Mouse (Mus musculus) myocyte (in vitro differentiated cells): ENCODE data around the gene Slc38a3.

Source experiments
- CEBPB ChIP-seq: IDR thresholded peaks from 2 replicates; pipeline ENCODE4 v1.6.1; 2011; ENCODE audit warnings: mild to moderate bottlenecking, moderate library complexity; ENCODE audit not compliant: poor library complexity, insufficient read depth, severe bottlenecking
- E2F4 ChIP-seq: IDR thresholded peaks from one replicate; pipeline ENCODE4 v1.6.1; 2011; ENCODE audit warnings: mild to moderate bottlenecking, control low read depth, moderate library complexity; ENCODE audit not compliant: insufficient read depth
- MAX ChIP-seq: IDR thresholded peaks from one replicate; pipeline ENCODE4 v1.6.1; 2011; ENCODE audit warnings: low read depth, mild to moderate bottlenecking, control low read depth
- MYOD1 ChIP-seq, 3 experiments: IDR thresholded peaks; one replicate each; pipeline ENCODE4 v1.6.1; 2011; ENCODE audit warnings: control low read depth in 2 of 3, low read depth in 2 of 3, mild to moderate bottlenecking in 2 of 3, moderate library complexity in 1 of 3; ENCODE audit not compliant: insufficient read length in 2 of 3, control insufficient read depth in 1 of 3
- MYOG ChIP-seq, 3 experiments: IDR thresholded peaks; one replicate each; pipeline ENCODE4 v1.6.1; 2011; ENCODE audit warnings: control low read depth in 2 of 3, low read depth in 2 of 3, mild to moderate bottlenecking in 2 of 3; ENCODE audit not compliant: insufficient read length in 2 of 3, control insufficient read depth in 1 of 3, insufficient read depth in 1 of 3
- POLR2A ChIP-seq: IDR thresholded peaks from one replicate; pipeline ENCODE4 v1.6.1; 2011; ENCODE audit warnings: low read depth, mild to moderate bottlenecking, control low read depth, moderate library complexity; ENCODE audit not compliant: insufficient read length
- POLR2AphosphoS2 ChIP-seq: IDR thresholded peaks from one replicate; pipeline ENCODE4 v1.6.1; 2011; ENCODE audit warnings: low read depth, control low read depth; ENCODE audit not compliant: insufficient read length
- REST ChIP-seq: IDR thresholded peaks from one replicate; pipeline ENCODE4 v1.6.1; 2011; ENCODE audit warnings: mild to moderate bottlenecking, control low read depth, moderate library complexity; ENCODE audit not compliant: insufficient read depth, insufficient read length
- SRF ChIP-seq: IDR thresholded peaks from one replicate; pipeline ENCODE4 v1.6.1; 2011; ENCODE audit warnings: low read depth; ENCODE audit not compliant: control insufficient read depth, insufficient read length
- TCF12 ChIP-seq: IDR thresholded peaks from one replicate; pipeline ENCODE4 v1.6.1; 2011; ENCODE audit warnings: mild to moderate bottlenecking, control low read depth; ENCODE audit not compliant: poor library complexity, insufficient read depth, severe bottlenecking
- TCF3 ChIP-seq: IDR thresholded peaks from one replicate; pipeline ENCODE4 v1.6.1; 2011; ENCODE audit warnings: low read depth, control low read depth; ENCODE audit not compliant: insufficient read length
- USF1 ChIP-seq: IDR thresholded peaks from one replicate; pipeline ENCODE4 v1.6.1; 2011; ENCODE audit warnings: low read depth, mild to moderate bottlenecking, control low read depth, moderate library complexity

GRCm38 (mm10) chr9:107645153-107645510 is 24.2 kb downstream of the Slc38a3 start:
- TF ChIP-seq MYOD1 (IDR thresholded peaks at IDR 0.05; ENCODE audit: control insufficient read depth in 1 of 3, insufficient read length in 2 of 3, low read depth in 2 of 3) (no peak), POLR2A (no peak), TCF12 (no peak), MAX (no peak), TCF3 (no peak), POLR2AphosphoS2 (no peak), USF1 (no peak), MYOG (IDR thresholded peaks at IDR 0.05; ENCODE audit: control insufficient read depth in 1 of 3, insufficient read depth in 1 of 3, insufficient read length in 2 of 3, low read depth in 2 of 3) (no peak), E2F4 (no peak), CEBPB (no peak), SRF (no peak), REST (no peak)
